40 mouse cellular contexts compared by ENCODE assay signal in genomic region chr6:65906657-65907182, GRCm38 (mm10). TPM values are rescaled to one million over a fixed set of nuclear protein-coding genes. Genes with fewer than 3 reads are reported as not detected.
"Had no signal": no experiment of that assay in that cellular context is flagged by ENCODE, and none has a peak within 500 bp of the region (broad histone marks: within the 10 kb centered on the region; RNA-seq: fewer than 3 reads in every experiment).

No protein-coding gene starts in this region.

- H3K9ac ChIP-seq: limb, embryonic 12.5 days; limb, embryonic 13.5 days; limb, embryonic 15.5 days; liver, embryonic 12.5 days; liver, embryonic 13.5 days; liver, embryonic 14.5 days; liver, embryonic 15.5 days; liver, postnatal 0 days; lung, embryonic 14.5 days; lung, embryonic 15.5 days; midbrain, embryonic 12.5 days; midbrain, embryonic 13.5 days; midbrain, embryonic 15.5 days; neural tube, embryonic 12.5 days; neural tube, embryonic 13.5 days had no signal

- H3K4me1 ChIP-seq: limb, embryonic 10.5 days; limb, embryonic 12.5 days; limb, embryonic 13.5 days; limb, embryonic 15.5 days; liver, embryonic 12.5 days; liver, embryonic 13.5 days; liver, embryonic 15.5 days; lung, embryonic 15.5 days; megakaryocyte, embryonic 14.5 days; midbrain, embryonic 10.5 days; midbrain, embryonic 12.5 days; midbrain, embryonic 13.5 days; midbrain, embryonic 15.5 days; neural tube, embryonic 12.5 days; neural tube, embryonic 13.5 days had no signal

- H3K4me3 ChIP-seq: limb, embryonic 10.5 days; limb, embryonic 12.5 days; limb, embryonic 13.5 days; limb, embryonic 15.5 days; liver, embryonic 12.5 days; liver, embryonic 13.5 days; liver, embryonic 15.5 days; lung, embryonic 15.5 days; megakaryocyte, embryonic 14.5 days; midbrain, embryonic 10.5 days; midbrain, embryonic 12.5 days; midbrain, embryonic 13.5 days; midbrain, embryonic 15.5 days; myocyte; neural tube, embryonic 12.5 days; neural tube, embryonic 13.5 days had no signal

- H3K36me3 ChIP-seq: liver, embryonic 13.5 days; liver, embryonic 15.5 days; midbrain, embryonic 12.5 days; midbrain, embryonic 13.5 days; midbrain, embryonic 15.5 days; neural tube, embryonic 12.5 days had no signal

- DNase-seq: left cerebral cortex, postnatal 4 days; liver; liver, embryonic 13.5 days; liver, postnatal 0 days; lung, adult 18-20 months; lung, adult 2 months; lung, embryonic 14.5 days; lung, postnatal 10 days; lung, postnatal 14 days; lung, postnatal 36 days; lung, postnatal 4 days; midbrain, embryonic 14.5 days had no signal

- ATAC-seq: liver, embryonic 12.5 days; liver, postnatal 0 days; lung, postnatal 0 days; midbrain, embryonic 13.5 days; midbrain, embryonic 15.5 days; midbrain, embryonic 16.5 days had no signal

- H3K27ac ChIP-seq: limb, embryonic 10.5 days; limb, embryonic 12.5 days; limb, embryonic 13.5 days; limb, embryonic 15.5 days; liver, embryonic 12.5 days; liver, embryonic 13.5 days; liver, embryonic 14.5 days; liver, embryonic 15.5 days; lung, embryonic 15.5 days; macrophage; midbrain, embryonic 10.5 days; midbrain, embryonic 12.5 days; midbrain, embryonic 13.5 days; midbrain, embryonic 15.5 days; neural tube, embryonic 12.5 days; neural tube, embryonic 13.5 days had no signal

- H3K27me3 ChIP-seq: limb, embryonic 12.5 days; limb, embryonic 13.5 days; limb, embryonic 15.5 days; liver, embryonic 12.5 days; liver, embryonic 13.5 days; liver, embryonic 15.5 days; lung, embryonic 15.5 days; megakaryocyte, embryonic 14.5 days; midbrain, embryonic 12.5 days; midbrain, embryonic 13.5 days; midbrain, embryonic 15.5 days; neural tube, embryonic 12.5 days; neural tube, embryonic 13.5 days had no signal

- H3K4me2 ChIP-seq: limb, embryonic 12.5 days; limb, embryonic 13.5 days; limb, embryonic 15.5 days; liver, embryonic 11.5 days; liver, embryonic 12.5 days; liver, embryonic 13.5 days; liver, embryonic 15.5 days; lung, embryonic 14.5 days; lung, embryonic 15.5 days; midbrain, embryonic 11.5 days; midbrain, embryonic 12.5 days; midbrain, embryonic 13.5 days; midbrain, embryonic 15.5 days; neural tube, embryonic 12.5 days; neural tube, embryonic 13.5 days had no signal

- H3K9me3 ChIP-seq: limb, embryonic 10.5 days; limb, embryonic 12.5 days; limb, embryonic 13.5 days; limb, embryonic 15.5 days; liver, embryonic 12.5 days; liver, embryonic 13.5 days; liver, embryonic 15.5 days; lung, embryonic 15.5 days; megakaryocyte, embryonic 14.5 days; midbrain, embryonic 10.5 days; midbrain, embryonic 12.5 days; midbrain, embryonic 13.5 days; midbrain, embryonic 15.5 days; neural tube, embryonic 12.5 days; neural tube, embryonic 13.5 days had no signal

RNA-seq across cellular contexts. Expression of gene 4930544G11Rik, which starts 45.7 kb away (rescaled TPM):
- polyA plus RNA-seq: limb, embryonic 10.5 days; limb, embryonic 11.5 days; limb, embryonic 12.5 days; limb, embryonic 13.5 days; limb, embryonic 14.5 days; limb, embryonic 15.5 days; liver, adult 2 months; liver, embryonic 11.5 days; liver, embryonic 12.5 days; liver, embryonic 13.5 days; liver, embryonic 14.5 days; liver, embryonic 15.5 days; liver, embryonic 16.5 days; liver, postnatal 0 days; lung, adult 2 months; lung, embryonic 14.5 days; lung, embryonic 15.5 days; lung, embryonic 16.5 days; lung, postnatal 0 days; macrophage; midbrain, embryonic 10.5 days; midbrain, embryonic 11.5 days; midbrain, embryonic 12.5 days; midbrain, embryonic 13.5 days; midbrain, embryonic 14.5 days; midbrain, embryonic 15.5 days; midbrain, embryonic 16.5 days; midbrain, postnatal 0 days; myocyte; neural tube, embryonic 11.5 days; neural tube, embryonic 12.5 days; neural tube, embryonic 13.5 days had no signal
